Mouse (Mus musculus): Measurements from ENCODE around the gene Tysnd1. TPM values are rescaled to one million over a fixed set of nuclear protein-coding genes. Genes with fewer than 3 reads are reported as not detected.

Tysnd1 gene
- polyA plus RNA-seq, 1 experiment from 2014 or later = 30.7 TPM

GRCm38 (mm10) chr10:61715996-61716864 lies 20.9 kb downstream of the Tysnd1 start:
- Histone ChIP-seq H3K4me1 (ENCODE audit: control insufficient read depth, insufficient read depth, low read length) (no peaks in the 10 kb centered on the region; the same call in 1 of the 2 replicates), H3K27me3 (ENCODE audit: control insufficient read depth, insufficient read depth, low read length) (no peaks in the 10 kb centered on the region), H3K4me2 (ENCODE audit: low read depth, low read length) (no peak overlapping the region), H3K9ac (replicated peaks; ENCODE audit: low read length) (no peak overlapping the region), H3K27ac (replicated peaks; ENCODE audit: low read depth, low read length) (no peak overlapping the region), H3K36me3 (replicated peaks; ENCODE audit: control insufficient read depth, insufficient read depth, low read depth, low read length) (no peaks in the 10 kb centered on the region), H3K9me3 (replicated peaks; ENCODE audit: control insufficient read depth, low read length) (no peaks in the 10 kb centered on the region), H3K4me3 (ENCODE audit: low read depth, low read length) (no peak overlapping the region)
- DNase-seq (ENCODE audit: low spot score) (no peak), ATAC-seq (replicated peaks; ENCODE audit: insufficient number of reproducible peaks, low FRiP score, low TSS enrichment, low read depth) (0 out of 2 replicates have a peak, but pooled peaks have one; percentile 35)
- WGBS = 78% methylated on average over 7 of the region's 7 CpGs

- WGBS = 91% methylated on average over 12 of the region's 12 CpGs
- Histone ChIP-seq H3K27ac (replicated peaks; ENCODE audit: low read depth, low read length) (no peak overlapping the region), H3K27me3 (ENCODE audit: control insufficient read depth, insufficient read depth, low read length) (no peaks in the 10 kb centered on the region), H3K4me1 (ENCODE audit: control insufficient read depth, insufficient read depth, low read length) (no peaks in the 10 kb centered on the region; the same call in 1 of the 2 replicates), H3K9ac (replicated peaks; ENCODE audit: low read length) (no peak overlapping the region), H3K36me3 (replicated peaks; ENCODE audit: control insufficient read depth, insufficient read depth, low read depth, low read length) (no peaks in the 10 kb centered on the region), H3K9me3 (replicated peaks; ENCODE audit: control insufficient read depth, low read length) (no peaks in the 10 kb centered on the region), H3K4me2 (ENCODE audit: low read depth, low read length) (no peak overlapping the region), H3K4me3 (ENCODE audit: low read depth, low read length) (no peak overlapping the region)
- ATAC-seq (replicated peaks; ENCODE audit: insufficient number of reproducible peaks, low FRiP score, low TSS enrichment, low read depth) (no peak), DNase-seq (ENCODE audit: low spot score) (no peak)
These were observed 22.3 kb downstream of the Tysnd1 start for GRCm38 (mm10) chr10:61717406-61718296.

GRCm38 (mm10) chr10:61720331-61720730 lies 25.0 kb downstream of the Tysnd1 start:
- Histone ChIP-seq H3K27ac (replicated peaks; ENCODE audit: low read depth, low read length) (no peak overlapping the region), H3K9me3 (replicated peaks; ENCODE audit: control insufficient read depth, low read length) (no peaks in the 10 kb centered on the region), H3K27me3 (ENCODE audit: control insufficient read depth, insufficient read depth, low read length) (no peaks in the 10 kb centered on the region), H3K36me3 (replicated peaks; ENCODE audit: control insufficient read depth, insufficient read depth, low read depth, low read length) (no peaks in the 10 kb centered on the region), H3K4me3 (ENCODE audit: low read depth, low read length) (no peak overlapping the region), H3K4me2 (ENCODE audit: low read depth, low read length) (no peak overlapping the region), H3K9ac (replicated peaks; ENCODE audit: low read length) (no peak overlapping the region), H3K4me1 (ENCODE audit: control insufficient read depth, insufficient read depth, low read length) (no peaks in the 10 kb centered on the region; the same call in 1 of the 2 replicates)
- no peak for ATAC-seq (replicated peaks; ENCODE audit: insufficient number of reproducible peaks, low FRiP score, low TSS enrichment, low read depth)
- WGBS = 89% methylated on average over 7 of the region's 7 CpGs
- DNase-seq (ENCODE audit: low spot score) = no peak

DNA sequence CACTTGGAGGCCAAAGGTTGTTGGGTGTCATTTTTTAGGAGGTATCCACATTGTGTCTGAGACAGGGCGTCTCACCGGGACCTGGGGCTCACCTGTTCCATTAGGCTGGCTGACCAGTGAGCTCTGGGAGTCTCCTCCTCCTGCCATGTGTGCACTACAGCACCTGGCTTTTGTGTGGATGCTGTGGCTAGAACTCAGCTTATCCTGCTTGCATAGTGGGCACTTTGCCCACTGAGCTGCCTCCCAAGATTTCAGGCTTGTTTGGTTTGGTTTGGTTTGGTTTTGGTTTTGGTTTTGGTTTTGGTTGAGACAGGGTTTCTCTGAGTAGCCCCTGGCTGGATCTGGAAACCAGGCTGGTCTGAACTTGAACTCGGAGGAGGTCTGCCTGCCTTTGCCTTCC lies 26.9 kb downstream of the Tysnd1 start:
- 80% methylated on average over 3 of the region's 3 CpGs for whole genome bisulfite sequencing
- H3K27ac ChIP-seq (replicated peaks; ENCODE audit: low read depth, low read length) = no peak overlapping the region

DNA sequence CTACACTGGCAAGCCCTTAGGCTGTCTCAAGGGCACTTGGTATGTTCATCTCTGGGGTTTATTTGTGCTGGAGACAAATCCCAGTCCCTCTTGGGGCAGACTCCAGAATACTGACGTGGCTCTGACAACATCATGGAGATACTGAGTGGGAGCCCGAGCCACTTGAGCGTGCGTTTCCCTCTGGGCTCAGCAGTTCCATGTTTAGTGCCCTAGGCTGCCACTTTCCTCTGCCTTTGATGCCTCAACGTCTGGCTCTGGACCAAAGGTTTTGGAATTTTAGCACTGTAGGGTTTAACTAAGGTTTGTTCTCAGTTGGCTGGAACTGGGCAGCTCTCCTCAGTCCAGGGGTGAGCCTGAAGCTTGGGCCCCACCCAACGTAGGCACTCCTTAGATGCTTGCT lies 28.0 kb downstream of the Tysnd1 start:
- DNase-seq (ENCODE audit: low spot score) (no peak), ATAC-seq (replicated peaks; ENCODE audit: insufficient number of reproducible peaks, low FRiP score, low TSS enrichment, low read depth) (no peak)
- 76% methylated on average over 6 of the region's 6 CpGs for WGBS
- H3K9ac ChIP-seq (replicated peaks; ENCODE audit: low read length) = no peak overlapping the region
- H3K4me1 ChIP-seq (ENCODE audit: control insufficient read depth, insufficient read depth, low read length) = no peaks in the 10 kb centered on the region
- H3K4me2 ChIP-seq (ENCODE audit: low read depth, low read length) = no peak overlapping the region
- no peaks in the 10 kb centered on the region for H3K9me3 ChIP-seq (replicated peaks; ENCODE audit: control insufficient read depth, low read length)
- no peaks in the 10 kb centered on the region for H3K36me3 ChIP-seq (replicated peaks; ENCODE audit: control insufficient read depth, insufficient read depth, low read depth, low read length)
- H3K4me3 ChIP-seq (ENCODE audit: low read depth, low read length) = no peak overlapping the region
- H3K27me3 ChIP-seq (ENCODE audit: control insufficient read depth, insufficient read depth, low read length) = no peaks in the 10 kb centered on the region
- H3K27ac ChIP-seq (replicated peaks; ENCODE audit: low read depth, low read length) = no peak overlapping the region

More for the DNA sequence above, 26.9 kb downstream of the Tysnd1 start:
- H3K4me1 ChIP-seq (ENCODE audit: control insufficient read depth, insufficient read depth, low read length) = no peaks in the 10 kb centered on the region
- no peaks in the 10 kb centered on the region for H3K27me3 ChIP-seq (ENCODE audit: control insufficient read depth, insufficient read depth, low read length)
- no peak for DNase-seq (ENCODE audit: low spot score)
- no peaks in the 10 kb centered on the region for H3K9me3 ChIP-seq (replicated peaks; ENCODE audit: control insufficient read depth, low read length)
- H3K4me3 ChIP-seq (ENCODE audit: low read depth, low read length) = no peak overlapping the region
- no peak overlapping the region for H3K4me2 ChIP-seq (ENCODE audit: low read depth, low read length)
- no peak for ATAC-seq (replicated peaks; ENCODE audit: insufficient number of reproducible peaks, low FRiP score, low TSS enrichment, low read depth)
- no peaks in the 10 kb centered on the region for H3K36me3 ChIP-seq (replicated peaks; ENCODE audit: control insufficient read depth, insufficient read depth, low read depth, low read length)
- no peak overlapping the region for H3K9ac ChIP-seq (replicated peaks; ENCODE audit: low read length)

DNA sequence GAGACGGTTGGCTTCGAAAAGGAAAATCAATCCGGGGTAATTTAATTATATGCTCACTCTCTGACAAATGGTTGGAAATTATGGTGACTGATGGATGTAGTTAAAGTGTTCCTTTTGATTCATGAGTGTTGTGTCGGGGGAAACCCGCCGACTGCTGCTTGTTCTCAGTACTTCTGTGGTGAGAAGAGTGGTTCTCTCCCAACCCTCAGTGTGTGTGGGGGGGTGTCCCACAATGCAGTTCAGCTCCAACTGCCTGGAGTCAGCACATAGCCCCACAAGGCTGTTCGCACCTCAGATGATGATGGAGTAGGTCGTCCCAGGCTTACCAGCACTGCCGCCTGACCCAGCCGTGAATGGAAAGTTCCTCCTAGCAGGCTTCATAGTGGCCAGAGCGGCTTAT lies 33.9 kb downstream of the Tysnd1 start:
- Histone ChIP-seq H3K36me3 (replicated peaks; ENCODE audit: control insufficient read depth, insufficient read depth, low read depth, low read length) (no peaks in the 10 kb centered on the region), H3K9ac (replicated peaks; ENCODE audit: low read length) (no peak overlapping the region), H3K4me3 (ENCODE audit: low read depth, low read length) (no peak overlapping the region), H3K4me1 (ENCODE audit: control insufficient read depth, insufficient read depth, low read length) (no peaks in the 10 kb centered on the region), H3K27me3 (ENCODE audit: control insufficient read depth, insufficient read depth, low read length) (no peaks in the 10 kb centered on the region), H3K9me3 (replicated peaks; ENCODE audit: control insufficient read depth, low read length) (no peaks in the 10 kb centered on the region), H3K4me2 (ENCODE audit: low read depth, low read length) (no peak overlapping the region), H3K27ac (replicated peaks; ENCODE audit: low read depth, low read length) (no peak overlapping the region)
- DNase-seq (ENCODE audit: low spot score) (no peak), ATAC-seq (replicated peaks; ENCODE audit: insufficient number of reproducible peaks, low FRiP score, low TSS enrichment, low read depth) (no peak)
- 76% methylated on average over 11 of the region's 11 CpGs for WGBS

DNA sequence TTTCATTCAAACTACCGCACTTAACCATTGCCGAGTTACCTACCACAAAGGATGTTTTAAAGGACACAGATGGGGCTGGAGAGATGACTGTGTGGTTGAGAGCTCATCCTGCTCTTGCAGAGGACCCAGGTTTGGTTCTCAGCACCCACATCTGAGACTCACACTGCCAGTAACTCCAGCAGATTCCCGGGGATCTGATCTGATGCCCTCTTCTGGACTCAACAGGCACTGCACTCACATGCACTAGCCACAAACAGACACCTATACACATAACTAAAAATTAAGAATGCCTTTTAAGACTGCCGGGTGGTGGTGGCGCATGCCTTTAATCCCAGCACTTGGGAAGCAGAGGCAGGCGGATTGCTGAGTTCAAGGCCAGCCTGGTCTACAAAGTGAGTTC lies 34.9 kb downstream of the Tysnd1 start:
- H3K36me3 ChIP-seq (replicated peaks; ENCODE audit: control insufficient read depth, insufficient read depth, low read depth, low read length) = no peaks in the 10 kb centered on the region
- H3K4me3 ChIP-seq (ENCODE audit: low read depth, low read length) = no peak overlapping the region
- DNase-seq (ENCODE audit: low spot score) (no peak), ATAC-seq (replicated peaks; ENCODE audit: insufficient number of reproducible peaks, low FRiP score, low TSS enrichment, low read depth) (no peak)
- no peaks in the 10 kb centered on the region for H3K9me3 ChIP-seq (replicated peaks; ENCODE audit: control insufficient read depth, low read length)
- no peaks in the 10 kb centered on the region for H3K4me1 ChIP-seq (ENCODE audit: control insufficient read depth, insufficient read depth, low read length)
- no peaks in the 10 kb centered on the region for H3K27me3 ChIP-seq (ENCODE audit: control insufficient read depth, insufficient read depth, low read length)
- no peak overlapping the region for H3K4me2 ChIP-seq (ENCODE audit: low read depth, low read length)
- no peak overlapping the region for H3K27ac ChIP-seq (replicated peaks; ENCODE audit: low read depth, low read length)
- no peak overlapping the region for H3K9ac ChIP-seq (replicated peaks; ENCODE audit: low read length)
- WGBS = 93% methylated on average over 6 of the region's 6 CpGs

DNA sequence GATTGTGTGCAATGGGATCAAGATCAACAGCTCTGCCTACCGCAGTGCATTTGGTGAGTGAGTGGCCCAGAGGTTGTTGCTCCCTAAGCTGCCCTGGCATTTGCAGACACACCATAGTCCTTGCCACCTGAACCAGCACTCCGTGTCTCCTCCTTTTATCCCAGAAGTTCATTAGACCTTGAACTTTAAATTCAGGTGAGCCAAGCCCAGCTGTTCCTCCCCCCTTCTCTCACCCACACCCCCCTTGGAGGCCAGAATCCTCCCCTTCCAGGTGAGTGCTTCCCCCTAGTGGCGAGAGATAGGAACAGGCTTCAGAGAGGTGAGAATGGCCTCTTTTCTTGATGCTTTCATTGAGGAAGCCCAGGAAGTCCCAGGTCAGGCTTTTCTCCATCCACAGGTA lies 39.1 kb downstream of the Tysnd1 start:
- Histone ChIP-seq H3K9ac (replicated peaks; ENCODE audit: low read length) (no peak overlapping the region), H3K4me3 (ENCODE audit: low read depth, low read length) (no peak overlapping the region), H3K36me3 (replicated peaks; ENCODE audit: control insufficient read depth, insufficient read depth, low read depth, low read length) (peaks cover 6% of the 10 kb centered on the region), H3K4me1 (ENCODE audit: control insufficient read depth, insufficient read depth, low read length) (no peaks in the 10 kb centered on the region), H3K27ac (replicated peaks; ENCODE audit: low read depth, low read length) (no peak overlapping the region), H3K9me3 (replicated peaks; ENCODE audit: control insufficient read depth, low read length) (no peaks in the 10 kb centered on the region), H3K4me2 (ENCODE audit: low read depth, low read length) (no peak overlapping the region), H3K27me3 (ENCODE audit: control insufficient read depth, insufficient read depth, low read length) (no peaks in the 10 kb centered on the region)
- no peak for ATAC-seq (replicated peaks; ENCODE audit: insufficient number of reproducible peaks, low FRiP score, low TSS enrichment, low read depth)
- peak; percentile 67 for DNase-seq (ENCODE audit: low spot score)
- 46% methylated on average over 3 of the region's 3 CpGs for WGBS
